Mouse (Mus musculus) liver, postnatal 0 days (tissue): ENCODE measurements around the gene Olfr56. TPM values are rescaled to one million over a fixed set of nuclear protein-coding genes. Genes with fewer than 3 reads are reported as not detected.
"Not testable (repeated sequence)": the region's sequence is repeated elsewhere in the genome, so short reads cannot be mapped to it uniquely, and the experiment has no call there.

Experiments used
- ATAC-seq: fragments of 200-750 bp; cut with Nextera tagmentation; 2 replicates; pipeline ENCODE4 v1.8.0; 2017; ENCODE audit warnings: mild to moderate bottlenecking, moderate library complexity
- DNase-seq: peaks from one replicate; pipeline ENCODE4 v3.0.0-alpha.2; 2016
- H3K27ac ChIP-seq: fragments of 300-500 bp; sonication (generic); 2 replicates; pipeline ENCODE4 v1.5.1; 2014; ENCODE audit warnings: antibody characterized with exemption, moderate library complexity, mild to moderate bottlenecking, low read depth
- H3K27me3 ChIP-seq: fragments of 300-500 bp; sonication (generic); 2 replicates; pipeline ENCODE4 v1.6.1; 2014; ENCODE audit warnings: low read length, control low read depth, mixed read lengths; ENCODE audit not compliant: insufficient read depth
- H3K36me3 ChIP-seq: fragments of 300-500 bp; sonication (generic); replicated peaks from 2 replicates; pipeline ENCODE4 v1.6.1; 2014; ENCODE audit warnings: mild to moderate bottlenecking, control low read depth, low read length, moderate library complexity, mixed read lengths; ENCODE audit not compliant: insufficient read depth
- H3K4me1 ChIP-seq: fragments of 300-500 bp; sonication (generic); 2 replicates; pipeline ENCODE4 v1.6.1; 2014; ENCODE audit warnings: antibody characterized with exemption, mild to moderate bottlenecking, control low read depth; ENCODE audit not compliant: insufficient read depth
- H3K4me2 ChIP-seq: fragments of 300-500 bp; sonication (generic); 2 replicates; pipeline ENCODE4 v1.6.1; 2014; ENCODE audit warnings: low read depth, mild to moderate bottlenecking, low read length, moderate library complexity, mixed read lengths
- H3K4me3 ChIP-seq: fragments of 300-500 bp; sonication (generic); 2 replicates; pipeline ENCODE4 v1.5.1; 2014; ENCODE audit warnings: low read depth, low read length
- H3K9ac ChIP-seq: fragments of 300-500 bp; sonication (generic); replicated peaks from 2 replicates; pipeline ENCODE4 v1.6.1; 2014; ENCODE audit warnings: mild to moderate bottlenecking, moderate library complexity
- H3K9me3 ChIP-seq: fragments of 300-500 bp; sonication (generic); 2 replicates; pipeline ENCODE4 v1.6.1; 2016; ENCODE audit warnings: mild to moderate bottlenecking, control low read depth, low read length, mixed read lengths
- CTCF ChIP-seq: sonication (generic); IDR thresholded peaks from 2 replicates; pipeline ENCODE4 v1.5.1; 2016; ENCODE audit warnings: antibody characterized with exemption, low read depth
- EP300 ChIP-seq: IDR thresholded peaks from 2 replicates; pipeline ENCODE4 v1.6.1; 2016; ENCODE audit warnings: antibody characterized with exemption, low read depth, mild to moderate bottlenecking
- WGBS: fragments of 180-500 bp; shearing (Covaris S2); extraction: QIAGEN DNeasy Blood & Tissue Kit; methylation state at CpG from one replicate; pipeline ENCODE4 v1.1.7; 2014; ENCODE audit not compliant: insufficient replicate concordance; 5-methylcytosine and 5-hydroxymethylcytosine counted together
- polyA plus RNA-seq: library from polyadenylated mRNA; unstranded; fragments of >200 nt; fragmentation: Nextera tagmentation; extraction: Ambion mirVana; gene quantifications from 2 replicates; pipeline ENCODE4 v1.2.1, GENCODE M21; 2015

Gene Olfr56
- polyA plus RNA-seq, 1 experiment from 2014 or later: 0.16 TPM

DNA sequence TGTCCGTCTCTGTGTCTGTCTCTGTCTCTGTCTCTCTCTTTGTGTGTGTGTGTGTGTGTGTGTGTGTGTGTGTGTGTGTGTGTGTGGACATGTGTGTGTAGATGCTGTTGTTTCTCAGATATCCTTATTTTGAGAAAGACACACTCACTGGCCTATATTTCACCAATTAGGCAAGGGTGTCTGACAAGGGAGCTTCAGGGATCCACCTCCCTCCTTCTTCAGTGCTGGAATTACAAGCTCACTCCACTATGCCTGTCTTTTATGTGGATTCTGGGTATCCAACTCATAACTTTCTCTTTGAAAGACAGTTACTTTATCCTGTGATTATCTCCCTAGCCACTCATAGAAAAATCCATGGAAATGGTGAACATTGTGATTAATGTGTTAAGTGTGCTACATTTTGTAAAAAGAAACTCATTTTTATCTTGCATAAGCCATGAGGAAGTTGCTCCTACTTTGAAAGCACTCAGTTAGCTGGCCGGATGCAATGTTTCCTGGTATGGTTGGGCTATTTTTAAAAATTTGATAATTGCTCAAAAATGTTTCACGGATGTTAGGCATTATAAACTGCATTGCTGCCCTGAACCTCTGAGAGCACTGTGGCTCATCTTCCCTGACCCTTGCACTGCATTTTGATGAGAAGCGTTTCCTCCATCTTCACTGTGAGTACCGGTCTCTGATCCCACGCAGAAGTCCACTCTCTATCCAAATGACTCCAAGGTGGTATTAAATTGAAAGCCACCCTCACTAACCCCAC lies 97.5 kb downstream of the Olfr56 start, which contains the start of gene Ifi47:
TSS of gene Ifi47 (plus strand) at position 587 of the 757 bp plus-strand sequence.
- H3K36me3 ChIP-seq, H3K27me3 ChIP-seq, H3K9me3 ChIP-seq, DNase-seq, H3K9ac ChIP-seq, H3K4me3 ChIP-seq: not testable (repeated sequence)
- ATAC-seq: peak; percentile 67
- H3K27ac ChIP-seq: peak within 1 kb of the TSS; percentile 70
- peak within 1 kb of the TSS; percentile 32; the same call in 1 of the 2 replicates for H3K4me2 ChIP-seq
- peaks cover 25% of the 10 kb centered on the region for H3K4me1 ChIP-seq
- 30% methylated on average over 6 of the region's 6 CpGs for WGBS
- 0 out of 2 replicates have a peak, but pooled peaks have one; percentile 58 for TF ChIP-seq EP300
- TF ChIP-seq CTCF: peak; percentile 28

DNA sequence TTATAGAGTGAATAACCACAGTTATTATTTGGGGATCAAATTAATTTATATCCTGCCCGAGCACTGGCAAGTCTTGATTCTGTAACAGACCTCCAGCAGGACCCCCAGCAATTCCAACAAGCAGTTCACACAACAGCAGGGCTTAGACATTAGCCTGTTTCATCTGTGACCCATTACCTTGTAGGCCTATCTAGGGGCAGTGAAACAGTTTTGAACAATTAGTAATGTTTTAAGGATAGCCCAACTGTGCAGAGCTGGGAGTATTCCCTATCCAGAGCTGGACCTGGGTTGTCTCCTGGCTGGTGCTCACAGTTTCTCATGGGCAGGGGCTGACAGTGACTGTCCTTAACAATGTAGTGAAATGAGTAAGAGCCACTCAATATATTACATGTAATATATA lies 98.3 kb downstream of the Olfr56 start:
- DNase-seq (no peak), ATAC-seq (no peak)
- Histone ChIP-seq H3K27ac (peak overlapping the region; percentile 70), H3K9me3 (no peaks in the 10 kb centered on the region), H3K4me1 (peaks cover 34% of the 10 kb centered on the region), H3K4me2 (no peak overlapping the region), H3K9ac (no peak overlapping the region), H3K36me3 (no peaks in the 10 kb centered on the region), H3K4me3 (no peak overlapping the region), H3K27me3 (no peaks in the 10 kb centered on the region)
- TF ChIP-seq CTCF: no peak
- no peak for TF ChIP-seq EP300
- WGBS: 60% methylated on average over 1 of the region's 1 CpGs

- Histone ChIP-seq H3K4me1 (peaks cover 49% of the 10 kb centered on the region), H3K9ac (no peak overlapping the region), H3K27ac (no peak overlapping the region), H3K27me3 (no peaks in the 10 kb centered on the region), H3K4me3 (no peak overlapping the region), H3K9me3 (no peaks in the 10 kb centered on the region), H3K4me2 (no peak overlapping the region), H3K36me3 (no peaks in the 10 kb centered on the region)
- no peak for ATAC-seq
- TF ChIP-seq CTCF (no peak), EP300 (no peak)
- WGBS: 82% methylated on average over 3 of the region's 3 CpGs
- DNase-seq: no peak
These were observed 100.0 kb downstream of the Olfr56 start for GRCm38 (mm10) chr11:49078719-49079118.

- Histone ChIP-seq H3K27ac (peak overlapping the region; percentile 52; the same call in 1 of the 2 replicates), H3K9ac (0 out of 2 replicates have a peak overlapping the region, but pooled peaks have one; percentile 26), H3K4me1 (peaks cover 60% of the 10 kb centered on the region), H3K27me3 (no peaks in the 10 kb centered on the region), H3K4me3 (no peak overlapping the region), H3K36me3 (no peaks in the 10 kb centered on the region), H3K9me3 (no peaks in the 10 kb centered on the region), H3K4me2 (peak overlapping the region; percentile 62; the same call in 1 of the 2 replicates)
- DNase-seq (no peak), ATAC-seq (no peak)
- WGBS: 50% methylated on average over 1 of the region's 1 CpGs
- TF ChIP-seq CTCF (no peak), EP300 (no peak)
These were observed 101.9 kb downstream of the Olfr56 start for GRCm38 (mm10) chr11:49080636-49081035.

GRCm38 (mm10) chr11:49081356-49081755 lies 102.7 kb downstream of the Olfr56 start:
- peak overlapping the region; percentile 49 for H3K9ac ChIP-seq
- peak overlapping the region; percentile 37 for H3K27ac ChIP-seq
- no peaks in the 10 kb centered on the region for H3K27me3 ChIP-seq
- ATAC-seq: no peak
- TF ChIP-seq EP300: no peak
- no peak for TF ChIP-seq CTCF
- H3K4me1 ChIP-seq: peaks cover 60% of the 10 kb centered on the region
- peak overlapping the region; percentile 34 for H3K4me3 ChIP-seq
- peak overlapping the region; percentile 62 for H3K4me2 ChIP-seq
- no peaks in the 10 kb centered on the region for H3K36me3 ChIP-seq
- no peaks in the 10 kb centered on the region for H3K9me3 ChIP-seq
- 52% methylated on average over 4 of the region's 4 CpGs for WGBS
- no peak for DNase-seq

- peak overlapping the region; percentile 62 for H3K4me2 ChIP-seq
- H3K4me3 ChIP-seq: peak overlapping the region; percentile 34; the same call in 1 of the 2 replicates
- ATAC-seq (no peak), DNase-seq (no peak)
- H3K4me1 ChIP-seq: peaks cover 59% of the 10 kb centered on the region
- H3K9ac ChIP-seq: peak overlapping the region; percentile 49
- H3K9me3 ChIP-seq: no peaks in the 10 kb centered on the region
- TF ChIP-seq CTCF (no peak), EP300 (no peak)
- peak overlapping the region; percentile 37 for H3K27ac ChIP-seq
- no peaks in the 10 kb centered on the region for H3K36me3 ChIP-seq
- H3K27me3 ChIP-seq: no peaks in the 10 kb centered on the region
- 65% methylated on average over 3 of the region's 3 CpGs for WGBS
These were observed 103.2 kb downstream of the Olfr56 start for GRCm38 (mm10) chr11:49081886-49082285.
